Mouse (Mus musculus) MEL (cell line): ENCODE results near the gene Rasgef1b.

Source experiments
- CTCF ChIP-seq, 3 experiments: IDR thresholded peaks in 2 of 3; conservative IDR thresholded peaks in 1 of 3; 2 replicates each; pipeline ENCODE4 v1.5.1; 2011 to 2012; ENCODE audit warnings: low read length in 3 of 3, low read depth in 2 of 3, mild to moderate bottlenecking in 2 of 3, improper control_type of control experiment in 1 of 3, inconsistent platforms in 1 of 3, mixed read lengths in 1 of 3, moderate library complexity in 1 of 3; ENCODE audit not compliant: control insufficient read depth in 1 of 3, insufficient read depth in 1 of 3, poor library complexity in 1 of 3, severe bottlenecking in 1 of 3
- EP300 ChIP-seq, 2 experiments: IDR thresholded peaks; 2 replicates each; pipeline ENCODE4 v1.6.1; 2011; ENCODE audit warnings: improper control_type of control experiment in 2 of 2, low read length in 2 of 2, low read depth in 1 of 2, mild to moderate bottlenecking in 1 of 2
- GATA1 ChIP-seq: IDR thresholded peaks from 2 replicates; pipeline ENCODE4 v1.6.1; 2011; ENCODE audit warnings: low read depth, low read length, improper control_type of control experiment
- MAFK ChIP-seq: IDR thresholded peaks from 2 replicates; pipeline ENCODE4 v1.6.1; 2011; ENCODE audit warnings: low read depth, mild to moderate bottlenecking, low read length, improper control_type of control experiment, borderline replicate concordance
- POLR2A ChIP-seq, 2 experiments: IDR thresholded peaks; 2 replicates each; pipeline ENCODE4 v1.6.1; 2011 to 2012; ENCODE audit warnings: low read length in 2 of 2, mild to moderate bottlenecking in 2 of 2, control low read depth in 1 of 2, improper control_type of control experiment in 1 of 2, low read depth in 1 of 2, moderate library complexity in 1 of 2; ENCODE audit not compliant: control insufficient read depth in 1 of 2, insufficient read depth in 1 of 2, poor library complexity in 1 of 2
- RAD21 ChIP-seq: IDR thresholded peaks from 2 replicates; pipeline ENCODE4 v1.6.1; 2011; ENCODE audit warnings: mild to moderate bottlenecking, low read depth, low read length, improper control_type of control experiment
- USF1 ChIP-seq: IDR thresholded peaks from 2 replicates; pipeline ENCODE4 v1.6.1; 2014; ENCODE audit warnings: low read depth, mild to moderate bottlenecking, inconsistent platforms, low read length, improper control_type of control experiment, moderate library complexity
- ZMIZ1 ChIP-seq: IDR thresholded peaks from 2 replicates; pipeline ENCODE4 v1.6.1; 2012; ENCODE audit warnings: low read depth, mild to moderate bottlenecking, inconsistent platforms, low read length, improper control_type of control experiment, moderate library complexity
- ZNF384 ChIP-seq: IDR thresholded peaks from 2 replicates; pipeline ENCODE4 v1.6.1; 2012; ENCODE audit warnings: low read depth, mild to moderate bottlenecking, inconsistent platforms, low read length, improper control_type of control experiment

DNA sequence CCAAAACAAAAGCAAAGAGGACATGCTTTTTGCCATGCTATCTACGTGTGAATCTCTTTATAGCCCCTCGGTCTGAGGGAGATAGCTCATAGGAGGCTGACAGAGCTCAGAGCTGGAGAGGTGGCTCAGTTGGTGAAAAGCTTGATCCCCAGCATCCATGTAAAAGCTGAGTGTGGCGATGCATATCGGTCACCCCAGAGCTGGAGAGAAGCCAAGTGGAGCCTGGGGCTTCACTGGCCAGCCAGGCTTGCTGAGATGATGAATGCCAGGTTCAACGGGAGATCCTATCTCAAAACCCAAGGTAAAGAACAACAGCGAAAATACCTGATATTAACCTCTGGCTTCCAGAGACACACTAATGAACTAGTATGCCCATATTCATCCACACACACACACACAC, 142.6 kb downstream of the Rasgef1b start:
- TF ChIP-seq ZMIZ1 (no peak), USF1 (no peak), RAD21 (no peak), EP300 (IDR thresholded peaks at IDR 0.05; ENCODE audit: low read depth in 1 of 2, low read length in 2 of 2) (no peak), GATA1 (no peak), POLR2A (IDR thresholded peaks at IDR 0.05; ENCODE audit: control insufficient read depth in 1 of 2, insufficient read depth in 1 of 2, low read depth in 1 of 2, low read length in 2 of 2, poor library complexity in 1 of 2) (no peak), CTCF (IDR thresholded peaks at IDR 0.05 in 2 of 3, conservative IDR thresholded peaks at IDR 0.05 in 1 of 3; ENCODE audit: control insufficient read depth in 1 of 3, insufficient read depth in 1 of 3, low read depth in 2 of 3, low read length in 3 of 3, poor library complexity in 1 of 3, severe bottlenecking in 1 of 3) (no peak), MAFK (no peak), ZNF384 (no peak)
